Mouse (Mus musculus) CH12.LX (cell line): ENCODE results near the gene Defb19.

Experiments used
- CHD2 ChIP-seq: IDR thresholded peaks from 2 replicates; pipeline ENCODE4 v1.6.1; 2011; ENCODE audit warnings: low read length, improper control_type of control experiment
- CTCF ChIP-seq, 2 experiments: IDR thresholded peaks in 1 of 2; conservative IDR thresholded peaks in 1 of 2; 2 replicates each; pipeline ENCODE4 v1.5.1; 2011 to 2012; ENCODE audit warnings: low read depth in 2 of 2, low read length in 2 of 2, improper control_type of control experiment in 1 of 2, inconsistent platforms in 1 of 2, mild to moderate bottlenecking in 1 of 2, moderate library complexity in 1 of 2
- EP300 ChIP-seq: IDR thresholded peaks from 2 replicates; pipeline ENCODE4 v1.6.1; 2011; ENCODE audit warnings: low read length, improper control_type of control experiment

GRCm38 (mm10) chr2:152580612-152581011 lies 500 bp upstream of the Defb19 start:
- no peak for TF ChIP-seq EP300
- no peak for TF ChIP-seq CHD2
- TF ChIP-seq CTCF (conservative IDR thresholded peaks at IDR 0.05 in 1 of 2, IDR thresholded peaks at IDR 0.05 in 1 of 2; ENCODE audit: low read depth in 2 of 2, low read length in 2 of 2), result no peak
